Mouse (Mus musculus) hindlimb bud, embryonic 11.5 days (tissue): Measurements from ENCODE around the gene Ruvbl1.

ENCODE experiments used
- DNase-seq: peaks from one replicate; pipeline ENCODE4 v3.0.0-alpha.2; 2012; ENCODE audit warnings: low read depth, low spot score; ENCODE audit errors: extremely low spot score

Gene Ruvbl1

DNA sequence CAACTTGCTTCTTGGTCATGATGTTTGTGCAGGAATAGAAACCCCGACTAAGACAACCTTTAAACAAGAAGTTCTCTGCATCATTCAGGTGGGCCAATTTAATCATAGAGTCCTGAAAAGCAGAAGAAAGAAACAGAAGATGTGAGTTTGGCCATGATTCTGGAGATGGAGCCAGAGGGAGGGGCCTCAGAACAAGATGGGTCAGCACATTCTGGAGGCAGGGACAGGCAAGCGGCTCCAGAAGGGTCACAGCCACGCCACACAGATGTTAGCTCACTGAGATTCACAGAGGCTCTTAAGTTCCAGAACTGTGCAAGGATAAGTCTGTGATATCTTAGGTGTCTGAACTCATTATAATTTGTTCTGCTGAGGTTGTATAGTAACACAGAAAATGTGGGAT lies 79.0 kb downstream of the Ruvbl1 start:
- DNase-seq = no peak

DNA sequence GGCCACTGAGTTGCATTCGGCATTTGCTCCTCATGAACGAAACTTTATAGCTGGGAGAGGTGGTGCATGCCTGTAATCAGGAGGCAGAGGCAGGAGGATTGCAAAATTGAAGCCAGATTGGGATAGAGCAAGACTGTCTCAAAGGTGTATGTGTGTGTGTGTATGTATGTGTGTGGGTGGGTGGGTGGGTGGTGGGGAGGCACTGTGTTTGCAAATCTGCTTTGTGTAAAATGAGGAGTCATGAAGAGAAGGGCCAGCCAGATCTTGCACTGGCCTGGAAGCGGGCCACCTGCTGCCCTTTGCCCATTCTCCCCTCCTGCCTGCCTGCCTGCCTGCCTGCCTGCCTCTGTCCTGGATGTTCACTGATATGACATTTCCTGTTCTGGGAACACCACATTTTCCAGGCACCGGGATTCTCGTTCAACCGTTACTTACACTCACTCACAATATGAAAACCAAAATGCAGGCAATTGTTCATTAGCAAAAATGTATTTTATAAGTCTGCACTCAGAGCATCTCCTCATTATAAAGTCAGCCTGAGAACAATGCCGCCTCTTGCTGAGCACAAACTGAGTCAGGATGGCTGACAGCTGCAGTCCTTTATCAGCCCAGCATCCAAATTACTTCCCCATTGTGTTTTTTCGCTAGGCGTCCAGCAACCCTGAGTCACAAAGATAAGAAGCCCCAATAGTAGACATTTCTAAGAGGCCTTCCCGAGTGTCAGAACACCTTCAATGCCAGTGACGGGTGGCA lies 79.6 kb downstream of the Ruvbl1 start:
- no peak for DNase-seq

DNA sequence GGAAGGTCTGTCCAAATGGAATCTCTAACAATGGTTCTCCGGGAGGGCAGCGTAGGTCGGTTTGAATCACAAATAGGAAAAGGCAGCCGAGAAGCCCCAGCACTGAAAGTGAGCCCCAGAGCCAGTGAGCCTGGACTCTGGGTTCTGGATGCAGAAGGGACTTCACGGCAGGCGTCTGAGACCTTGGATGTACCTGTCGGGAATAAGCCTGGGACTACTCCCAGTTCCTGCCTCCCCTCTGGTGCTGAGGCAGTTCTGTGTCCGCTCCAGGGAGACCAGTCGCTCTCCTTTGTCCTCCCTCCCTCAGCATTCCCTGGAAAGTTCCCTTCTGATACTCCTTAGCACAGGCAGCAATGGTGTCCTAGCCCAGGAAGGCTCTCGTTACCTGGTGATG lies 80.2 kb downstream of the Ruvbl1 start:
- DNase-seq = no peak
